Mouse (Mus musculus) lung, embryonic 15.5 days (tissue): ENCODE data around the gene Rps6. TPM values are rescaled to one million over a fixed set of nuclear protein-coding genes. Genes with fewer than 3 reads are reported as not detected.

Experiments used
- ATAC-seq: fragments of 200-750 bp; cut with Nextera tagmentation; 2 replicates; pipeline ENCODE4 v1.8.0; 2017; ENCODE audit warnings: moderate number of reproducible peaks, borderline replicate concordance; ENCODE audit not compliant: low FRiP score, low TSS enrichment; ENCODE audit errors: extremely low read depth
- H3K27ac ChIP-seq: fragments of 300-500 bp; sonication (generic); 2 replicates; pipeline ENCODE4 v1.5.1; 2015; ENCODE audit warnings: moderate library complexity, mild to moderate bottlenecking, inconsistent platforms
- H3K27me3 ChIP-seq: fragments of 300-500 bp; sonication (generic); 2 replicates; pipeline ENCODE4 v1.6.1; 2015; ENCODE audit warnings: inconsistent platforms
- H3K36me3 ChIP-seq: fragments of 300-500 bp; sonication (generic); 2 replicates; pipeline ENCODE4 v1.6.1; 2015; ENCODE audit warnings: inconsistent platforms
- H3K4me1 ChIP-seq: fragments of 300-500 bp; sonication (generic); 2 replicates; pipeline ENCODE4 v1.6.1; 2015; ENCODE audit warnings: inconsistent platforms
- H3K4me2 ChIP-seq: fragments of 300-500 bp; sonication (generic); 2 replicates; pipeline ENCODE4 v1.6.1; 2015; ENCODE audit warnings: inconsistent platforms, mild to moderate bottlenecking, moderate library complexity
- H3K4me3 ChIP-seq: fragments of 300-500 bp; sonication (generic); 2 replicates; pipeline ENCODE4 v1.5.1; 2015; ENCODE audit warnings: mild to moderate bottlenecking, inconsistent platforms
- H3K9ac ChIP-seq: fragments of 300-500 bp; sonication (generic); 2 replicates; pipeline ENCODE4 v1.6.1; 2015; ENCODE audit warnings: inconsistent platforms
- H3K9me3 ChIP-seq: fragments of 300-500 bp; sonication (generic); 2 replicates; pipeline ENCODE4 v1.6.1; 2016; ENCODE audit warnings: inconsistent platforms
- WGBS: fragments of 180-500 bp; shearing (Covaris S2); methylation state at CpG from one replicate; pipeline ENCODE4 v1.1.7; 2015; 5-methylcytosine and 5-hydroxymethylcytosine counted together
- polyA plus RNA-seq: library from polyadenylated mRNA; unstranded; fragments of >200 nt; fragmentation: Nextera tagmentation; extraction: Ambion mirVana; gene quantifications from 2 replicates; pipeline ENCODE4 v1.2.1, GENCODE M21; 2015

The Rps6 gene
- 689 and 797 TPM in 2 replicates for polyA plus RNA-seq

- H3K27me3 ChIP-seq, result no peaks in the 10 kb centered on the region
- peaks cover 28% of the 10 kb centered on the region for H3K36me3 ChIP-seq
- H3K4me3 ChIP-seq, result peak within 1 kb of the TSS; percentile 77
- under 1% methylated on average over 68 of the region's 68 CpGs for WGBS
- peak within 1 kb of the TSS; percentile 89 for H3K4me2 ChIP-seq
- peak; percentile 97 for ATAC-seq
- H3K9me3 ChIP-seq, result no peaks in the 10 kb centered on the region
- peak within 1 kb of the TSS; percentile 95 for H3K9ac ChIP-seq
- peaks cover 12% of the 10 kb centered on the region for H3K4me1 ChIP-seq
- H3K27ac ChIP-seq, result peak within 1 kb of the TSS; percentile 94
These were observed at the start of gene Rps6 for GRCm38 (mm10) chr4:86857113-86858069. Rps6 (minus strand) TSS chr4:86857412.

- ATAC-seq, result no peak
- Histone ChIP-seq H3K4me2 (no peak overlapping the region), H3K4me3 (no peak overlapping the region), H3K9ac (no peak overlapping the region), H3K27me3 (no peaks in the 10 kb centered on the region), H3K4me1 (no peaks in the 10 kb centered on the region), H3K27ac (no peak overlapping the region), H3K9me3 (no peaks in the 10 kb centered on the region), H3K36me3 (no peaks in the 10 kb centered on the region)
- 79% methylated on average over 1 of the region's 1 CpGs for WGBS
These were observed 48.7 kb upstream of the Rps6 start for GRCm38 (mm10) chr4:86905869-86906268.

- 35% methylated on average over 3 of the region's 3 CpGs for WGBS
These were observed 47.8 kb upstream of the Rps6 start for GRCm38 (mm10) chr4:86904969-86905368.

GRCm38 (mm10) chr4:86902351-86902750 lies 45.1 kb upstream of the Rps6 start:
- ATAC-seq, result no peak
- Histone ChIP-seq H3K9ac (no peak overlapping the region), H3K9me3 (no peaks in the 10 kb centered on the region), H3K27me3 (no peaks in the 10 kb centered on the region), H3K4me2 (no peak overlapping the region), H3K4me3 (no peak overlapping the region), H3K27ac (peak overlapping the region; percentile 48), H3K4me1 (peaks cover 14% of the 10 kb centered on the region), H3K36me3 (no peaks in the 10 kb centered on the region)
- WGBS, result 40% methylated on average over 6 of the region's 6 CpGs

More at GRCm38 (mm10) chr4:86904969-86905368, 47.8 kb upstream of the Rps6 start:
- no peak overlapping the region for H3K4me3 ChIP-seq
- H3K4me1 ChIP-seq, result peaks cover under 1% of the 10 kb centered on the region; the same call in 1 of the 2 replicates
- no peak overlapping the region for H3K27ac ChIP-seq
- no peaks in the 10 kb centered on the region for H3K9me3 ChIP-seq
- H3K4me2 ChIP-seq, result no peak overlapping the region
- H3K36me3 ChIP-seq, result no peaks in the 10 kb centered on the region
- no peak for ATAC-seq
- no peak overlapping the region for H3K9ac ChIP-seq
- H3K27me3 ChIP-seq, result no peaks in the 10 kb centered on the region

- no peak overlapping the region for H3K9ac ChIP-seq
- H3K27me3 ChIP-seq, result no peaks in the 10 kb centered on the region
- ATAC-seq, result peak; percentile 83
- H3K4me1 ChIP-seq, result peaks cover 14% of the 10 kb centered on the region
- H3K27ac ChIP-seq, result peak overlapping the region; percentile 72
- H3K9me3 ChIP-seq, result no peaks in the 10 kb centered on the region
- 25% methylated on average over 14 of the region's 14 CpGs for WGBS
- no peak overlapping the region for H3K4me2 ChIP-seq
- H3K4me3 ChIP-seq, result no peak overlapping the region
- H3K36me3 ChIP-seq, result no peaks in the 10 kb centered on the region
These were observed 41.7 kb upstream of the Rps6 start for GRCm38 (mm10) chr4:86898791-86899474.

- peaks cover 14% of the 10 kb centered on the region for H3K4me1 ChIP-seq
- WGBS, result 49% methylated on average over 7 of the region's 7 CpGs
- no peak for ATAC-seq
These were observed 40.2 kb upstream of the Rps6 start for GRCm38 (mm10) chr4:86897411-86897810.

GRCm38 (mm10) chr4:86887879-86888278 lies 30.7 kb upstream of the Rps6 start:
- no peaks in the 10 kb centered on the region for H3K36me3 ChIP-seq
- H3K9me3 ChIP-seq, result no peaks in the 10 kb centered on the region
- H3K27me3 ChIP-seq, result no peaks in the 10 kb centered on the region
- WGBS, result 73% methylated on average over 5 of the region's 5 CpGs
- H3K4me2 ChIP-seq, result no peak overlapping the region
- H3K9ac ChIP-seq, result no peak overlapping the region
- no peak for ATAC-seq
- no peak overlapping the region for H3K4me3 ChIP-seq
- peaks cover 8% of the 10 kb centered on the region; the same call in 1 of the 2 replicates for H3K4me1 ChIP-seq
- H3K27ac ChIP-seq, result no peak overlapping the region

More at GRCm38 (mm10) chr4:86897411-86897810, 40.2 kb upstream of the Rps6 start:
- Histone ChIP-seq H3K36me3 (no peaks in the 10 kb centered on the region), H3K9ac (no peak overlapping the region), H3K27ac (no peak overlapping the region), H3K9me3 (no peaks in the 10 kb centered on the region), H3K27me3 (no peaks in the 10 kb centered on the region), H3K4me3 (no peak overlapping the region), H3K4me2 (no peak overlapping the region)

- no peaks in the 10 kb centered on the region for H3K9me3 ChIP-seq
- peak overlapping the region; percentile 34 for H3K4me3 ChIP-seq
- H3K27me3 ChIP-seq, result no peaks in the 10 kb centered on the region
- ATAC-seq, result peak; percentile 73; the same call in 1 of the 2 replicates
- H3K4me2 ChIP-seq, result peak overlapping the region; percentile 63
- peak overlapping the region; percentile 49 for H3K27ac ChIP-seq
- peak overlapping the region; percentile 17 for H3K9ac ChIP-seq
- H3K36me3 ChIP-seq, result no peaks in the 10 kb centered on the region
- WGBS, result 10% methylated on average over 18 of the region's 18 CpGs
- peaks cover 8% of the 10 kb centered on the region; the same call in 1 of the 2 replicates for H3K4me1 ChIP-seq
These were observed 29.1 kb upstream of the Rps6 start for GRCm38 (mm10) chr4:86886160-86886878.

GRCm38 (mm10) chr4:86885790-86886159 lies 28.6 kb upstream of the Rps6 start:
- H3K4me1 ChIP-seq, result peaks cover 8% of the 10 kb centered on the region; the same call in 1 of the 2 replicates
- H3K27me3 ChIP-seq, result no peaks in the 10 kb centered on the region
- 45% methylated on average over 12 of the region's 12 CpGs for WGBS
- peak overlapping the region; percentile 17 for H3K9ac ChIP-seq
- H3K36me3 ChIP-seq, result no peaks in the 10 kb centered on the region
- H3K9me3 ChIP-seq, result no peaks in the 10 kb centered on the region
- peak overlapping the region; percentile 63 for H3K4me2 ChIP-seq
- peak; percentile 60; the same call in 1 of the 2 replicates for ATAC-seq
- H3K4me3 ChIP-seq, result peak overlapping the region; percentile 34
- peak overlapping the region; percentile 49 for H3K27ac ChIP-seq

- 51% methylated on average over 4 of the region's 4 CpGs for WGBS
- no peak overlapping the region for H3K27ac ChIP-seq
- H3K36me3 ChIP-seq, result no peaks in the 10 kb centered on the region
- peaks cover 8% of the 10 kb centered on the region; the same call in 1 of the 2 replicates for H3K4me1 ChIP-seq
- H3K4me2 ChIP-seq, result no peak overlapping the region
- no peaks in the 10 kb centered on the region for H3K9me3 ChIP-seq
- H3K4me3 ChIP-seq, result no peak overlapping the region
- no peak for ATAC-seq
- no peaks in the 10 kb centered on the region for H3K27me3 ChIP-seq
- H3K9ac ChIP-seq, result no peak overlapping the region
These were observed 27.7 kb upstream of the Rps6 start for GRCm38 (mm10) chr4:86884945-86885344.

- Histone ChIP-seq H3K4me3 (no peak overlapping the region), H3K9me3 (no peaks in the 10 kb centered on the region), H3K27me3 (no peaks in the 10 kb centered on the region), H3K9ac (no peak overlapping the region), H3K27ac (no peak overlapping the region), H3K4me1 (peaks cover 8% of the 10 kb centered on the region; the same call in 1 of the 2 replicates), H3K4me2 (no peak overlapping the region), H3K36me3 (no peaks in the 10 kb centered on the region)
- 38% methylated on average over 2 of the region's 2 CpGs for WGBS
- ATAC-seq, result no peak
These were observed 25.2 kb upstream of the Rps6 start for GRCm38 (mm10) chr4:86882413-86882812.
